Mouse (Mus musculus) bone marrow macrophage, adult 2 months (primary cell): ENCODE results near the gene Gm21985.

ENCODE experiments used
- CTCF ChIP-seq: IDR thresholded peaks from 2 replicates; pipeline ENCODE4 v1.5.1; 2012; ENCODE audit warnings: low read depth, mild to moderate bottlenecking, low read length, moderate library complexity
- POLR2A ChIP-seq: IDR thresholded peaks from 2 replicates; pipeline ENCODE4 v1.6.1; 2012; ENCODE audit warnings: mild to moderate bottlenecking, low read depth, low read length, borderline replicate concordance

GRCm38 (mm10) chr2:112391346-112392000 is 125.4 kb downstream of the Gm21985 start:
- TF ChIP-seq POLR2A, result no peak
- no peak for TF ChIP-seq CTCF
